Mouse (Mus musculus): ENCODE measurements around the gene Lpgat1. TPM values are rescaled to one million over a fixed set of nuclear protein-coding genes. Genes with fewer than 3 reads are reported as not detected.

Lpgat1 gene
- polyA plus RNA-seq, 1 experiment from 2014 or later: 37.9 TPM

- H3K4me3 ChIP-seq: no peak overlapping the region
- H3K36me3 ChIP-seq: 0 out of 2 replicates have a peak, but pooled peaks cover 6% of the 10 kb centered on the region
- no peak overlapping the region for H3K27ac ChIP-seq (replicated peaks)
- no peaks in the 10 kb centered on the region for H3K9me3 ChIP-seq
- H3K4me1 ChIP-seq: no peaks in the 10 kb centered on the region
- WGBS: 86% methylated on average over 2 of the region's 2 CpGs
- H3K9ac ChIP-seq (replicated peaks): no peak overlapping the region
- H3K27me3 ChIP-seq: no peaks in the 10 kb centered on the region
- no peak overlapping the region for H3K4me2 ChIP-seq (replicated peaks)
- ATAC-seq (ENCODE audit: low FRiP score, low read depth): no peak
Observed at GRCm38 (mm10) chr1:191738726-191739125, 21.1 kb downstream of the Lpgat1 start.

- WGBS: 84% methylated on average over 6 of the region's 6 CpGs
Observed at GRCm38 (mm10) chr1:191740587-191741361, 23.1 kb downstream of the Lpgat1 start.

GRCm38 (mm10) chr1:191741635-191742034 is 24.0 kb downstream of the Lpgat1 start:
- H3K27me3 ChIP-seq: no peaks in the 10 kb centered on the region
- H3K36me3 ChIP-seq: peaks cover 14% of the 10 kb centered on the region
- no peak overlapping the region for H3K27ac ChIP-seq (replicated peaks)
- WGBS: 92% methylated on average over 4 of the region's 4 CpGs
- ATAC-seq (ENCODE audit: low FRiP score, low read depth): no peak
- H3K9ac ChIP-seq (replicated peaks): no peak overlapping the region
- no peak overlapping the region for H3K4me2 ChIP-seq (replicated peaks)
- H3K4me3 ChIP-seq: no peak overlapping the region
- no peaks in the 10 kb centered on the region for H3K4me1 ChIP-seq
- H3K9me3 ChIP-seq: no peaks in the 10 kb centered on the region

More at GRCm38 (mm10) chr1:191740587-191741361, 23.1 kb downstream of the Lpgat1 start:
- Histone ChIP-seq H3K9me3 (no peaks in the 10 kb centered on the region), H3K36me3 (peaks cover 9% of the 10 kb centered on the region; the same call in 1 of the 2 replicates), H3K27me3 (no peaks in the 10 kb centered on the region), H3K4me1 (no peaks in the 10 kb centered on the region), H3K9ac (replicated peaks) (no peak overlapping the region), H3K4me2 (replicated peaks) (no peak overlapping the region), H3K4me3 (no peak overlapping the region), H3K27ac (replicated peaks) (no peak overlapping the region)
- no peak for ATAC-seq (ENCODE audit: low FRiP score, low read depth)

GRCm38 (mm10) chr1:191748431-191748830 is 30.8 kb downstream of the Lpgat1 start:
- Histone ChIP-seq H3K27me3 (no peaks in the 10 kb centered on the region), H3K4me3 (no peak overlapping the region), H3K4me1 (peaks cover 2% of the 10 kb centered on the region; the same call in 1 of the 2 replicates), H3K9me3 (no peaks in the 10 kb centered on the region), H3K9ac (replicated peaks) (no peak overlapping the region), H3K27ac (replicated peaks) (no peak overlapping the region), H3K36me3 (peaks cover 19% of the 10 kb centered on the region), H3K4me2 (replicated peaks) (no peak overlapping the region)
- 57% methylated on average over 1 of the region's 1 CpGs for WGBS
- no peak for ATAC-seq (ENCODE audit: low FRiP score, low read depth)

- H3K4me3 ChIP-seq: no peak overlapping the region
- H3K36me3 ChIP-seq: peaks cover 52% of the 10 kb centered on the region
- no peaks in the 10 kb centered on the region for H3K4me1 ChIP-seq
- H3K27ac ChIP-seq (replicated peaks): no peak overlapping the region
- no peak overlapping the region for H3K9ac ChIP-seq (replicated peaks)
- no peak overlapping the region for H3K4me2 ChIP-seq (replicated peaks)
- no peak for ATAC-seq (ENCODE audit: low FRiP score, low read depth)
- no peaks in the 10 kb centered on the region for H3K27me3 ChIP-seq
- H3K9me3 ChIP-seq: no peaks in the 10 kb centered on the region
- 93% methylated on average over 3 of the region's 3 CpGs for WGBS
Observed at GRCm38 (mm10) chr1:191756520-191757199, 39.0 kb downstream of the Lpgat1 start.

GRCm38 (mm10) chr1:191774106-191774505 is 56.5 kb downstream of the Lpgat1 start:
- no peaks in the 10 kb centered on the region for H3K27me3 ChIP-seq
- 89% methylated on average over 5 of the region's 5 CpGs for WGBS
- no peak overlapping the region for H3K27ac ChIP-seq (replicated peaks)
- H3K36me3 ChIP-seq: peaks cover 50% of the 10 kb centered on the region
- no peak overlapping the region for H3K4me3 ChIP-seq
- no peaks in the 10 kb centered on the region for H3K9me3 ChIP-seq
- H3K9ac ChIP-seq (replicated peaks): no peak overlapping the region
- H3K4me2 ChIP-seq (replicated peaks): no peak overlapping the region
- H3K4me1 ChIP-seq: 0 out of 2 replicates have a peak, but pooled peaks cover 3% of the 10 kb centered on the region
- ATAC-seq (ENCODE audit: low FRiP score, low read depth): no peak

GRCm38 (mm10) chr1:191775116-191775515 is 57.5 kb downstream of the Lpgat1 start:
- H3K4me1 ChIP-seq: 0 out of 2 replicates have a peak, but pooled peaks cover 3% of the 10 kb centered on the region
- H3K9ac ChIP-seq (replicated peaks): no peak overlapping the region
- no peak overlapping the region for H3K4me3 ChIP-seq
- 89% methylated on average over 8 of the region's 8 CpGs for WGBS
- H3K36me3 ChIP-seq: peaks cover 60% of the 10 kb centered on the region
- H3K27me3 ChIP-seq: no peaks in the 10 kb centered on the region
- H3K4me2 ChIP-seq (replicated peaks): no peak overlapping the region
- ATAC-seq (ENCODE audit: low FRiP score, low read depth): no peak
- no peak overlapping the region for H3K27ac ChIP-seq (replicated peaks)
- no peaks in the 10 kb centered on the region for H3K9me3 ChIP-seq

- no peak overlapping the region for H3K4me2 ChIP-seq (replicated peaks)
- H3K9ac ChIP-seq (replicated peaks): no peak overlapping the region
- 34% methylated on average over 8 of the region's 8 CpGs for WGBS
- no peaks in the 10 kb centered on the region for H3K9me3 ChIP-seq
- H3K36me3 ChIP-seq: peaks cover 69% of the 10 kb centered on the region
- H3K27me3 ChIP-seq: no peaks in the 10 kb centered on the region
- H3K27ac ChIP-seq (replicated peaks): no peak overlapping the region
- no peak overlapping the region for H3K4me3 ChIP-seq
- H3K4me1 ChIP-seq: 0 out of 2 replicates have a peak, but pooled peaks cover 3% of the 10 kb centered on the region
- ATAC-seq (ENCODE audit: low FRiP score, low read depth): no peak
Observed at GRCm38 (mm10) chr1:191777521-191777920, 59.9 kb downstream of the Lpgat1 start.

GRCm38 (mm10) chr1:191780470-191780869 is 62.8 kb downstream of the Lpgat1 start:
- Histone ChIP-seq H3K4me1 (0 out of 2 replicates have a peak, but pooled peaks cover 3% of the 10 kb centered on the region), H3K27me3 (no peaks in the 10 kb centered on the region), H3K36me3 (peaks cover 49% of the 10 kb centered on the region), H3K4me3 (no peak overlapping the region), H3K9ac (replicated peaks) (no peak overlapping the region), H3K9me3 (no peaks in the 10 kb centered on the region), H3K4me2 (replicated peaks) (no peak overlapping the region), H3K27ac (replicated peaks) (no peak overlapping the region)
- WGBS: 100% methylated on average over 1 of the region's 1 CpGs
- ATAC-seq (ENCODE audit: low FRiP score, low read depth): no peak

- H3K4me3 ChIP-seq: no peak overlapping the region
- H3K4me2 ChIP-seq (replicated peaks): no peak overlapping the region
- no peak overlapping the region for H3K9ac ChIP-seq (replicated peaks)
- H3K27ac ChIP-seq (replicated peaks): no peak overlapping the region
- H3K27me3 ChIP-seq: no peaks in the 10 kb centered on the region
- peaks cover 12% of the 10 kb centered on the region for H3K9me3 ChIP-seq
- no peak for ATAC-seq (ENCODE audit: low FRiP score, low read depth)
- H3K36me3 ChIP-seq: peaks cover 9% of the 10 kb centered on the region; the same call in 1 of the 2 replicates
- H3K4me1 ChIP-seq: no peaks in the 10 kb centered on the region
- WGBS: 67% methylated on average over 11 of the region's 11 CpGs
Observed at GRCm38 (mm10) chr1:191785108-191785507, 67.5 kb downstream of the Lpgat1 start.

- no peak for ATAC-seq (ENCODE audit: low FRiP score, low read depth)
- no peaks in the 10 kb centered on the region for H3K36me3 ChIP-seq
- no peak overlapping the region for H3K9ac ChIP-seq (replicated peaks)
- peaks cover 12% of the 10 kb centered on the region for H3K9me3 ChIP-seq
- H3K4me3 ChIP-seq: no peak overlapping the region
- whole genome bisulfite sequencing: 68% methylated on average over 6 of the region's 6 CpGs
- no peak overlapping the region for H3K4me2 ChIP-seq (replicated peaks)
- no peaks in the 10 kb centered on the region for H3K27me3 ChIP-seq
- H3K4me1 ChIP-seq: no peaks in the 10 kb centered on the region
- H3K27ac ChIP-seq (replicated peaks): no peak overlapping the region
Observed at GRCm38 (mm10) chr1:191786255-191786654, 68.6 kb downstream of the Lpgat1 start.

GRCm38 (mm10) chr1:191787379-191787778 is 69.7 kb downstream of the Lpgat1 start:
- no peak overlapping the region for H3K9ac ChIP-seq (replicated peaks)
- no peak overlapping the region for H3K4me3 ChIP-seq
- H3K9me3 ChIP-seq: peaks cover 12% of the 10 kb centered on the region
- H3K27ac ChIP-seq (replicated peaks): no peak overlapping the region
- H3K4me2 ChIP-seq (replicated peaks): no peak overlapping the region
- no peak for ATAC-seq (ENCODE audit: low FRiP score, low read depth)
- no peaks in the 10 kb centered on the region for H3K4me1 ChIP-seq
- no peaks in the 10 kb centered on the region for H3K36me3 ChIP-seq
- no peaks in the 10 kb centered on the region for H3K27me3 ChIP-seq
- WGBS: 39% methylated on average over 3 of the region's 4 CpGs

All from midbrain, embryonic 12.5 days (tissue).